Mouse (Mus musculus) cerebellum, postnatal 4 days (tissue): Measurements from ENCODE around the gene Krt6a.
A peak's percentile ranks its signal among the peaks of the same experiment; 100 is the strongest.
"Not testable (repeated sequence)": the region's sequence is repeated elsewhere in the genome, so short reads cannot be mapped to it uniquely, and the experiment has no call there.

Experiments
- DNase-seq, 2 experiments: peaks; one replicate each; pipeline ENCODE4 v3.0.0; 2022; ENCODE audit warnings: low spot score in 2 of 2, mixed read lengths in 1 of 2

Gene Krt6a

GRCm38 (mm10) chr15:101694207-101694606 lies at the start of gene Krt6a:
Gene Krt6a (minus strand): TSS chr15:101694307.
- DNase-seq = no peak

- no peak for DNase-seq
These were observed 48.6 kb upstream of the Krt6a start, which contains the start of gene Krt71 for GRCm38 (mm10) chr15:101742711-101743110. Gene Krt71 (minus strand): TSS chr15:101743109.

- DNase-seq = no peak
These were observed 43.7 kb upstream of the Krt6a start for GRCm38 (mm10) chr15:101737786-101738185.

GRCm38 (mm10) chr15:101730653-101731052 lies 36.5 kb upstream of the Krt6a start:
- DNase-seq = no peak

- DNase-seq = no peak
These were observed 30.6 kb upstream of the Krt6a start for GRCm38 (mm10) chr15:101724686-101725085.

GRCm38 (mm10) chr15:101715831-101716230 lies 21.7 kb upstream of the Krt6a start:
- no peak for DNase-seq

GRCm38 (mm10) chr15:101714356-101714755 lies 20.2 kb upstream of the Krt6a start:
- DNase-seq = no peak

GRCm38 (mm10) chr15:101713731-101714130 lies 19.6 kb upstream of the Krt6a start:
- DNase-seq = no peak

- no peak for DNase-seq
These were observed 18.6 kb upstream of the Krt6a start, which contains the start of gene Krt5 for GRCm38 (mm10) chr15:101712720-101713119. Gene Krt5 (minus strand): TSS chr15:101712898.

- DNase-seq = peak in 1 of 2 experiments; percentile 12
These were observed 14.6 kb upstream of the Krt6a start for GRCm38 (mm10) chr15:101708683-101709082.

GRCm38 (mm10) chr15:101707454-101707853 lies 13.3 kb upstream of the Krt6a start:
- DNase-seq = peak in 1 of 2 experiments; percentile 19

GRCm38 (mm10) chr15:101704066-101704465 lies 10.0 kb upstream of the Krt6a start:
- DNase-seq = peak in 1 of 2 experiments; percentile 14

GRCm38 (mm10) chr15:101702380-101702779 lies 8.3 kb upstream of the Krt6a start:
- DNase-seq = peak in 1 of 2 experiments; percentile 4

GRCm38 (mm10) chr15:101699866-101700265 lies 5.8 kb upstream of the Krt6a start:
- DNase-seq = no peak

GRCm38 (mm10) chr15:101699192-101699591 lies 5.1 kb upstream of the Krt6a start:
- DNase-seq = no peak

- peak in 1 of 2 experiments; percentile 10 for DNase-seq
These were observed 3.5 kb upstream of the Krt6a start for GRCm38 (mm10) chr15:101697326-101698188.

- DNase-seq = not testable (repeated sequence)
These were observed 3.6 kb downstream of the Krt6a start for GRCm38 (mm10) chr15:101690460-101690859.

GRCm38 (mm10) chr15:101688161-101688560 lies 5.9 kb downstream of the Krt6a start:
- DNase-seq = no peak

- no peak for DNase-seq
These were observed 13.9 kb downstream of the Krt6a start, which contains the start of gene Krt6b for GRCm38 (mm10) chr15:101680187-101680586. Gene Krt6b (minus strand): TSS chr15:101680287.

- no peak for DNase-seq
These were observed 18.1 kb downstream of the Krt6a start for GRCm38 (mm10) chr15:101675978-101676377.

GRCm38 (mm10) chr15:101652736-101653265 lies 41.3 kb downstream of the Krt6a start:
- DNase-seq = no peak

- no peak for DNase-seq
These were observed 46.8 kb downstream of the Krt6a start, which contains the start of gene Gm5478 for GRCm38 (mm10) chr15:101647280-101647679. Gene Gm5478 (minus strand): TSS chr15:101647380.
